Mouse (Mus musculus) bone marrow macrophage, adult 2 months (primary cell): ENCODE data around the gene Slc4a8.

Experiments
- CTCF ChIP-seq: IDR thresholded peaks from 2 replicates; pipeline ENCODE4 v1.5.1; 2012; ENCODE audit warnings: low read depth, mild to moderate bottlenecking, low read length, moderate library complexity
- POLR2A ChIP-seq: IDR thresholded peaks from 2 replicates; pipeline ENCODE4 v1.6.1; 2012; ENCODE audit warnings: mild to moderate bottlenecking, low read depth, low read length, borderline replicate concordance

GRCm38 (mm10) chr15:100772685-100773084, 11.1 kb downstream of the Slc4a8 start:
- no peak for TF ChIP-seq CTCF
- no peak for TF ChIP-seq POLR2A
